Mouse (Mus musculus) intestine, embryonic 16.5 days (tissue): ENCODE measurements around the gene Megf6. TPM values are rescaled to one million over a fixed set of nuclear protein-coding genes. Genes with fewer than 3 reads are reported as not detected.

ENCODE experiments used
- ATAC-seq: fragments of 200-750 bp; cut with Nextera tagmentation; 2 replicates; pipeline ENCODE4 v1.8.0; 2017; ENCODE audit warnings: moderate TSS enrichment, moderate library complexity
- H3K27ac ChIP-seq: fragments of 300-500 bp; sonication (generic); 2 replicates; pipeline ENCODE4 v1.5.1; 2014; ENCODE audit warnings: mild to moderate bottlenecking, low read length
- H3K27me3 ChIP-seq: fragments of 300-500 bp; sonication (generic); replicated peaks from 2 replicates; pipeline ENCODE4 v1.6.1; 2014; ENCODE audit warnings: low read length, control low read depth, mixed read lengths; ENCODE audit not compliant: control insufficient read depth, insufficient read depth
- H3K36me3 ChIP-seq: fragments of 300-500 bp; sonication (generic); 2 replicates; pipeline ENCODE4 v1.6.1; 2014; ENCODE audit warnings: low read length, control low read depth; ENCODE audit not compliant: control insufficient read depth, insufficient read depth
- H3K4me1 ChIP-seq: fragments of 300-500 bp; sonication (generic); 2 replicates; pipeline ENCODE4 v1.6.1; 2014; ENCODE audit warnings: low read length, control low read depth, mixed read lengths; ENCODE audit not compliant: control insufficient read depth, insufficient read depth
- H3K4me2 ChIP-seq: fragments of 300-500 bp; sonication (generic); 2 replicates; pipeline ENCODE4 v1.6.1; 2014; ENCODE audit warnings: low read depth, low read length, control low read depth
- H3K4me3 ChIP-seq: fragments of 300-500 bp; sonication (generic); 2 replicates; pipeline ENCODE4 v1.5.1; 2014; ENCODE audit warnings: mild to moderate bottlenecking, low read length
- H3K9ac ChIP-seq: fragments of 300-500 bp; sonication (generic); 2 replicates; pipeline ENCODE4 v1.6.1; 2014; ENCODE audit warnings: low read depth, low read length
- H3K9me3 ChIP-seq: fragments of 300-500 bp; sonication (generic); 2 replicates; pipeline ENCODE4 v1.6.1; 2016; ENCODE audit warnings: low read length, control low read depth; ENCODE audit not compliant: control insufficient read depth
- WGBS: fragments of 180-500 bp; shearing (Covaris S2); extraction: QIAGEN DNeasy Blood & Tissue Kit; methylation state at CpG from one replicate; pipeline ENCODE4 v1.1.7; 2014; 5-methylcytosine and 5-hydroxymethylcytosine counted together
- polyA plus RNA-seq: library from polyadenylated mRNA; unstranded; fragments of >200 nt; fragmentation: Nextera tagmentation; extraction: Ambion mirVana; gene quantifications from 2 replicates; pipeline ENCODE4 v1.2.1, GENCODE M21; 2015

Megf6 gene
- polyA plus RNA-seq, 1 experiment from 2014 or later: 10.3 TPM

DNA sequence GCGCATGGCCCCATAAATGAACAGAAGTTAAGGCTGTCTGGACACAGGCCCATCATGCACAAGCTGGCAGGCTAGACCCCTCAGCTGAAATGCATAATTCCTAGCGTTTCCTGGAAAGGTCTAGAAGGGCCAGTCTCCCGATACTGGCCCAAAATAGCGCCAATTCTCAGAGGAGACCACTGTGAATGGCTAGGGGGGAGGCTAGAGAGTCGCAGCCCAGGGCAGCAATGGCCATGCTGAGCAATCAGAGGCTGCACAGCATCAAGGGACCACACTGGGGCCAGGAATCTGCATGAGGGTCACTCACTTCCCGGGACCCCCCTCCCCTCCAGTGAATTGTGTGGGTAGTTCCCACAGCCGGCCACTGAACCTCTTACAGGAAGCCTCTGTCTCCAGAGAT is 113.1 kb downstream of the Megf6 start:
- ATAC-seq: no peak
- H3K4me2 ChIP-seq: no peak overlapping the region
- H3K36me3 ChIP-seq: no peaks in the 10 kb centered on the region; the same call in 1 of the 2 replicates

DNA sequence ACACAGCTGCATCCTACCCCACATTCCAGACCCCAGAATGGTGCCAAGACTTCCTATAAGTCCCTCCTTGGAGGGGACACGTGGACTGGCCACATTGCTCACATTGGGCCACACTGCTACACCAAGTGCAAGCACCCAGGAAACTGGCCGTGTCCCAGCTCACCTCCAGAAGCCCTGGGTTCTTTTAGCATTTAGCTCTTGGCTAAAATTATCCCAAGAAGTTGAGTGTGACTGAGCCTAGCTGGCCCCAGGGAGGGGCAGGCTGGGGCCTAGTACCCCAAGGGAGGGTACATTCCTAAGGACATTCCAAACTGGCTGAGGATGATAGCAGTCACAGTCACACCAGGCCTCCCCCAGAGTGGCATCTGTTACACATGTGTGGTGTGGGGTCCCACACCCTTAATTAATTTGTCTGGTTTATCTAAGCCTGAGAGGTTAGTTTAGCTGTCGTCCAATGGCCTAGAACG is 123.2 kb downstream of the Megf6 start:
- ATAC-seq: peak; percentile 39

More for the DNA sequence above, 113.1 kb downstream of the Megf6 start:
- H3K4me1 ChIP-seq: no peaks in the 10 kb centered on the region
- 60% methylated on average over 7 of the region's 7 CpGs for WGBS
- H3K27ac ChIP-seq: no peak overlapping the region
- H3K27me3 ChIP-seq: no peaks in the 10 kb centered on the region
- no peaks in the 10 kb centered on the region for H3K9me3 ChIP-seq
- H3K9ac ChIP-seq: no peak overlapping the region
- no peak overlapping the region for H3K4me3 ChIP-seq

GRCm38 (mm10) chr4:154294262-154294731 is 123.8 kb downstream of the Megf6 start:
- Histone ChIP-seq H3K4me3 (peak overlapping the region; percentile 19), H3K4me2 (peak overlapping the region; percentile 49), H3K9me3 (no peaks in the 10 kb centered on the region), H3K27me3 (no peaks in the 10 kb centered on the region), H3K36me3 (no peaks in the 10 kb centered on the region), H3K27ac (peak overlapping the region; percentile 90), H3K9ac (peak overlapping the region; percentile 49), H3K4me1 (peaks cover 36% of the 10 kb centered on the region)
- ATAC-seq: peak; percentile 88
- WGBS: 25% methylated on average over 8 of the region's 8 CpGs

More for the DNA sequence above, 123.2 kb downstream of the Megf6 start:
- no peaks in the 10 kb centered on the region for H3K27me3 ChIP-seq
- peak overlapping the region; percentile 90 for H3K27ac ChIP-seq
- 24% methylated on average over 4 of the region's 4 CpGs for WGBS
- H3K4me1 ChIP-seq: peaks cover 36% of the 10 kb centered on the region
- no peak overlapping the region; the same call in 1 of the 2 replicates for H3K4me3 ChIP-seq
- peak overlapping the region; percentile 49 for H3K4me2 ChIP-seq
- H3K9me3 ChIP-seq: no peaks in the 10 kb centered on the region
- H3K36me3 ChIP-seq: no peaks in the 10 kb centered on the region
- peak overlapping the region; percentile 49; the same call in 1 of the 2 replicates for H3K9ac ChIP-seq

- Histone ChIP-seq H3K9ac (peak overlapping the region; percentile 56), H3K27ac (peak overlapping the region; percentile 74), H3K9me3 (no peaks in the 10 kb centered on the region), H3K4me1 (peaks cover 40% of the 10 kb centered on the region), H3K4me2 (peak overlapping the region; percentile 75), H3K4me3 (peak overlapping the region; percentile 62), H3K36me3 (no peaks in the 10 kb centered on the region), H3K27me3 (peaks cover 10% of the 10 kb centered on the region; the same call in 1 of the 2 replicates)
- 31% methylated on average over 9 of the region's 9 CpGs for WGBS
- peak; percentile 41 for ATAC-seq
Observed at GRCm38 (mm10) chr4:154297761-154298160, 127.2 kb downstream of the Megf6 start.

GRCm38 (mm10) chr4:154299541-154300271 is 129.2 kb downstream of the Megf6 start:
- Histone ChIP-seq H3K4me3 (peak overlapping the region; percentile 62), H3K27ac (peak overlapping the region; percentile 94), H3K27me3 (peaks cover 10% of the 10 kb centered on the region; the same call in 1 of the 2 replicates), H3K4me2 (peak overlapping the region; percentile 75), H3K9me3 (no peaks in the 10 kb centered on the region), H3K9ac (peak overlapping the region; percentile 71), H3K36me3 (no peaks in the 10 kb centered on the region), H3K4me1 (peaks cover 25% of the 10 kb centered on the region; the same call in 1 of the 2 replicates)
- ATAC-seq: peak; percentile 86
- WGBS: under 1% methylated on average over 66 of the region's 66 CpGs

DNA sequence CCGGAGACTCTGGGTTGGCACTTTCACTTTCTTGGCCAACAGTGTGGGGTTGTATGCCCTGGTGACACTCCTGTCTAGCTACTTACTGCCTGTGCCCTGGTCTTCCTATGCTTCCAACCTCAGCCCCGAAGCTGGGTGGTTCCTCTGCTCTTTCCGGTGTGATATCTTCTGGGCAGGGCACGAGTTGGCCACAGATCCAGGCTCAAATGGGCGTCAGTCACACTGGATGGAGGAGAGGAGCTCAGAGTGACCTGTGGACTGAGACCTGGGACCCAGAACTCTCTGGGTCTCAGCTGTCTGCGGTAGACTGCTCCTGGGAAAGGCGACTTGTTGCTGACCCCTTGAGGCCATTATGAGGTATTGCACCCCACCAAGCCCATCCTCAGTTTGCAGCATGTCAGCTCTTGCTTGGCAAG is 130.9 kb downstream of the Megf6 start, which contains the start of gene Arhgef16:
TSS of gene Arhgef16 (minus strand) at position 211 of the 416 bp plus-strand sequence.
- Histone ChIP-seq H3K36me3 (no peaks in the 10 kb centered on the region), H3K9ac (peak within 1 kb of the TSS; percentile 71), H3K4me2 (peak within 1 kb of the TSS; percentile 75; the same call in 1 of the 2 replicates), H3K27ac (no peak within 1 kb of the TSS), H3K4me3 (no peak within 1 kb of the TSS), H3K4me1 (peaks cover 15% of the 10 kb centered on the region; the same call in 1 of the 2 replicates), H3K27me3 (peaks cover 10% of the 10 kb centered on the region; the same call in 1 of the 2 replicates), H3K9me3 (no peaks in the 10 kb centered on the region)
- WGBS: 19% methylated on average over 7 of the region's 7 CpGs
- ATAC-seq: 0 out of 2 replicates have a peak, but pooled peaks have one; percentile 5

GRCm38 (mm10) chr4:154309131-154309530 is 138.6 kb downstream of the Megf6 start:
- Histone ChIP-seq H3K27me3 (no peaks in the 10 kb centered on the region), H3K27ac (no peak overlapping the region), H3K9ac (no peak overlapping the region), H3K9me3 (no peaks in the 10 kb centered on the region), H3K36me3 (no peaks in the 10 kb centered on the region), H3K4me1 (no peaks in the 10 kb centered on the region), H3K4me3 (no peak overlapping the region), H3K4me2 (no peak overlapping the region)
- ATAC-seq: no peak
- 78% methylated on average over 2 of the region's 2 CpGs for WGBS

DNA sequence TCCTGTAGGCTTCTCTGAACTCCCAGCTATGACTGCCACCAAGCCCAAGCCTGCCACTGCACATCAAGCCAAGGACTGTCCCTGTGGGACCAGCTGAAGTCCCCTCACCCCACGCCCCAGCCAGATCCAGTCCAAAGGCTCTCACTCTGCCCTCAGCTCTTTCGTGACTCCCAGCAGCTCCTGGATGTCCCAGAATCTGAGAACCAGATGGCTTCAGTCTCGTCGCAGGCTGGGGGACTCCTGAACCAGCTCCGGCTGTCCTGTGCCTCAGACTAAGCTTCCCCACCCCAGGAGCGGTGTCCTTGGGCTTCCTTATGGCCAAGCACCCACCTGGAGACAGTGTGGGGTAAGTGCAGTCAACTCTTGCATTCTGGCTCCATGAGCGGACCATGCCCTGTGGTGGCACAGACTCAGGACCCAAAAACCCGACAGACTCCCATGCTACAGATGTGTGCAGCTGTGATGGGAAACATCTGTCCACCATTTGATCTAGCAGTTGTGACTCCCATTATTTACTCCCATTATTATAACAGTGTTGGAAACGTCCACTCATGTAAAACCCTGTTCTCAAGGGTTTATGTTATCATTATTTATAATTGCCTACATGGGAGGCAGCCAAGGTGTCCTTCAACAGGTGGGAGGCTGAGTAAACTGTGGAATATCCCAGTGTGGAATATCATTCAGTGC is 140.2 kb downstream of the Megf6 start:
- no peak overlapping the region for H3K4me3 ChIP-seq
- H3K4me2 ChIP-seq: no peak overlapping the region
- H3K27me3 ChIP-seq: no peaks in the 10 kb centered on the region
- no peaks in the 10 kb centered on the region for H3K36me3 ChIP-seq
- H3K27ac ChIP-seq: no peak overlapping the region
- H3K9ac ChIP-seq: no peak overlapping the region
- 65% methylated on average over 9 of the region's 9 CpGs for WGBS
- H3K4me1 ChIP-seq: no peaks in the 10 kb centered on the region
- H3K9me3 ChIP-seq: no peaks in the 10 kb centered on the region
- no peak for ATAC-seq
